Mouse (Mus musculus) stomach, postnatal 0 days (tissue): ENCODE results near the gene 4931414P19Rik.

Experiments
- CTCF ChIP-seq: IDR thresholded peaks from 2 replicates; pipeline ENCODE4 v1.5.1; 2016; ENCODE audit warnings: antibody characterized with exemption, low read depth, mild to moderate bottlenecking, moderate library complexity
- EP300 ChIP-seq: optimal IDR thresholded peaks from 2 replicates; pipeline ENCODE3; 2016; ENCODE audit warnings: antibody characterized with exemption

GRCm38 (mm10) chr14:54578063-54578462, 27.7 kb downstream of the 4931414P19Rik start:
- TF ChIP-seq EP300 (no peak), CTCF (peak; percentile 83)
